Mouse (Mus musculus) liver, adult 2 months (tissue): ENCODE results near the gene Arhgef38. TPM values are rescaled to one million over a fixed set of nuclear protein-coding genes. Genes with fewer than 3 reads are reported as not detected.

ENCODE experiments used
- DNase-seq: peaks from one replicate; pipeline ENCODE4 v3.0.0-alpha.2; 2011; ENCODE audit warnings: low read depth, low spot score; ENCODE audit errors: extremely low read depth
- H3K27ac ChIP-seq: fragments of 200-500 bp; replicated peaks from 2 replicates; pipeline ENCODE4 v1.5.1; 2012; ENCODE audit warnings: low read depth, mild to moderate bottlenecking, control low read depth, inconsistent platforms, low read length; ENCODE audit not compliant: insufficient read depth
- H3K27me3 ChIP-seq: fragments of 200-500 bp; 2 replicates; pipeline ENCODE4 v1.6.1; 2012; ENCODE audit warnings: mild to moderate bottlenecking, moderate library complexity, low read length, inconsistent platforms; ENCODE audit not compliant: control insufficient read depth, insufficient read depth
- H3K36me3 ChIP-seq: fragments of 200-500 bp; 2 replicates; pipeline ENCODE4 v1.6.1; 2012; ENCODE audit warnings: low read length, inconsistent platforms; ENCODE audit not compliant: control insufficient read depth, insufficient read depth
- H3K4me1 ChIP-seq: fragments of 200-500 bp; 2 replicates; pipeline ENCODE4 v1.6.1; 2011; ENCODE audit warnings: low read length; ENCODE audit not compliant: control insufficient read depth, insufficient read depth
- H3K4me3 ChIP-seq: fragments of 200-500 bp; 2 replicates; pipeline ENCODE4 v1.5.1; 2011; ENCODE audit warnings: low read depth, mild to moderate bottlenecking, control low read depth, low read length, moderate library complexity; ENCODE audit not compliant: insufficient read depth
- H3K79me2 ChIP-seq: fragments of 200-500 bp; 2 replicates; pipeline ENCODE4 v1.6.1; 2012; ENCODE audit warnings: inconsistent platforms, mild to moderate bottlenecking, low read length, moderate library complexity; ENCODE audit not compliant: control insufficient read depth, insufficient read depth
- H3K9ac ChIP-seq: fragments of 200-500 bp; 2 replicates; pipeline ENCODE4 v1.6.1; 2012; ENCODE audit warnings: low read depth, mild to moderate bottlenecking, control low read depth, inconsistent platforms, low read length
- CTCF ChIP-seq: fragments of 200-500 bp; IDR thresholded peaks from 2 replicates; pipeline ENCODE4 v1.5.1; 2011; ENCODE audit warnings: low read depth, low read length, control low read depth
- POLR2A ChIP-seq: fragments of 200-500 bp; IDR thresholded peaks from 2 replicates; pipeline ENCODE4 v1.6.1; 2011; ENCODE audit warnings: low read length, control low read depth; ENCODE audit not compliant: insufficient read depth; ENCODE audit errors: extremely low read depth
- WGBS: fragments of 180-500 bp; shearing (Covaris S2); methylation state at CpG from one replicate; pipeline ENCODE4 v1.1.7; 2018; 5-methylcytosine and 5-hydroxymethylcytosine counted together
- polyA plus RNA-seq: library from polyadenylated mRNA; depleted of rRNA; stranded (reverse); fragments of >200 nt; gene quantifications from 2 replicates; pipeline ENCODE4 v1.2.3, GENCODE M21; 2012
- total RNA-seq: library from RNA; depleted of rRNA; stranded (reverse); fragments of >200 nt; gene quantifications from 2 replicates; pipeline ENCODE4 v1.2.3, GENCODE M21; 2014

Gene Arhgef38
- total and polyA plus RNA-seq, 2 experiments = 0.09 TPM; not detected in 1

- no peaks in the 10 kb centered on the region for H3K27me3 ChIP-seq
- no peak for DNase-seq
- no peaks in the 10 kb centered on the region for H3K4me1 ChIP-seq
- no peak overlapping the region for H3K27ac ChIP-seq
- no peak overlapping the region for H3K9ac ChIP-seq
- WGBS = 72% methylated on average over 12 of the region's 12 CpGs
- no peak for TF ChIP-seq CTCF
- TF ChIP-seq POLR2A = no peak
- no peak overlapping the region for H3K4me3 ChIP-seq
- H3K79me2 ChIP-seq = no peaks in the 10 kb centered on the region
- H3K36me3 ChIP-seq = no peaks in the 10 kb centered on the region
These were observed 58.6 kb downstream of the Arhgef38 start for GRCm38 (mm10) chr3:133176033-133176750.

DNA sequence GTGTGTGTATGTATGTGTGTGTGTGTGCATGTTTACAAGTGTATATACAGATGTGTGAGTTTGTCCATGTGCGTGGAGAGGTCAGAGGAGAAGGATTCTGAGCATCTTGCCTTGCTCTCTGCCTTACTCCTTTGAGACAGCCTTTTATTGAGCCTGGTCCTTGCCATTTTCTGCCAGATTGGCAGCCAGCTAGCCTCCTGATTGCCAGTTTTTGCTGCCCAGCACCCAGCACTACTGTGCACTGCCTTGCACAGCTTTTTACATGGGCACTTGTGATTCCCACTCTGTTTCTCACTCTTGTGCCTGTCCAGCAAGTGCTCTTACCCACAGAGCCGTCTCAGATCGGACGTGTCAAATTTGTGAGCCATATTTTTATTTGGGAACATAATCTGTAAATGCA is 62.5 kb downstream of the Arhgef38 start:
- no peak for DNase-seq
- WGBS = 93% methylated on average over 4 of the region's 4 CpGs
- Histone ChIP-seq H3K4me3 (no peak overlapping the region), H3K4me1 (no peaks in the 10 kb centered on the region), H3K79me2 (no peaks in the 10 kb centered on the region), H3K27ac (no peak overlapping the region), H3K36me3 (no peaks in the 10 kb centered on the region), H3K27me3 (no peaks in the 10 kb centered on the region), H3K9ac (no peak overlapping the region)
- TF ChIP-seq POLR2A (no peak), CTCF (no peak)

DNA sequence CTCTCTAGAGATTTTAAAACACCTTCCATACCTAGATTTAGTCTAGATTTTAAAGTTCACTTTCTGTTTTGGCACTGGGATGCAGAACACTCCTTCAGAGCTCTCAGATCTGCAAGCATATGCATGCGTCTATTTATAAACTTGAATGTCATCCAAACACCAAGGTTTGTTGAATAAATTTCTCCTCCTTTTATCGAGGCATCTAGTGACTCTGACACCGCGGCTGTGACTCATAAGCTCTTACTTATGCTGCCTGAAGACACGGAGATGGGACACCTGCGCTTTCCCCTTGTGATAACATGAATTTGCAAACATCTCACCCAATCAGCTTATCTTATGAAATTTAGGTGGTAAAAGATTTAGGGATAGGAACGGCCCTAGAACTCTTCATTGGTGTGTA is 65.0 kb downstream of the Arhgef38 start:
- H3K36me3 ChIP-seq = no peaks in the 10 kb centered on the region
- TF ChIP-seq POLR2A = no peak
- no peak for TF ChIP-seq CTCF
- WGBS = 77% methylated on average over 7 of the region's 7 CpGs
- H3K9ac ChIP-seq = no peak overlapping the region
- H3K4me1 ChIP-seq = no peaks in the 10 kb centered on the region
- no peaks in the 10 kb centered on the region for H3K27me3 ChIP-seq
- H3K4me3 ChIP-seq = no peak overlapping the region
- no peak overlapping the region for H3K27ac ChIP-seq
- no peaks in the 10 kb centered on the region for H3K79me2 ChIP-seq
- DNase-seq = no peak

- Histone ChIP-seq H3K4me1 (no peaks in the 10 kb centered on the region), H3K27ac (no peak overlapping the region), H3K9ac (no peak overlapping the region), H3K4me3 (no peak overlapping the region), H3K36me3 (no peaks in the 10 kb centered on the region), H3K79me2 (no peaks in the 10 kb centered on the region), H3K27me3 (no peaks in the 10 kb centered on the region)
- no peak for DNase-seq
- 72% methylated on average over 6 of the region's 6 CpGs for WGBS
- no peak for TF ChIP-seq POLR2A
These were observed 67.2 kb downstream of the Arhgef38 start for GRCm38 (mm10) chr3:133167550-133167949.

DNA sequence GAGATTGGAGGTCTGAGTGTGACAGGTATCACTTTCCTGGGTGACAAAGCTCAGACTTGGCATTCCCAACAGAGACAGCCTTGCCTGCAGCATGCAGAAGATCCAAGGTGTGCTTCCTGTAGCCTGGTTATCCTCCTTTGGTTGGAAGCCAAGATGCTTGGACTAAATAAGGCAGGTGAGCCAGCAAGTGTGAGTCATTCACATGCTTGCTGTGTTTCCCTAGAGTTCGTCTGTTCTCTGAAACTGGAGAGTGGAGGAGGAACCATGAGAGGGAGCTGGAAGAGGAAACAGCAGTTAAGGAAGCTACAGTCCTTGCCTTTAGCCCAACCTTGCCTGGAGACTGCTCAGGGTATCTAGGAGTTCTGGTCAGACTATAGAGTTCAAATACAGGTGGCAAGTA is 69.6 kb downstream of the Arhgef38 start:
- H3K36me3 ChIP-seq = no peaks in the 10 kb centered on the region
- no peaks in the 10 kb centered on the region for H3K27me3 ChIP-seq
- TF ChIP-seq CTCF (no peak), POLR2A (no peak)
- no peak overlapping the region for H3K4me3 ChIP-seq
- no peak overlapping the region for H3K9ac ChIP-seq
- 9% methylated on average over 1 of the region's 1 CpGs for WGBS
- no peaks in the 10 kb centered on the region for H3K79me2 ChIP-seq
- H3K27ac ChIP-seq = no peak overlapping the region
- DNase-seq = no peak
- H3K4me1 ChIP-seq = no peaks in the 10 kb centered on the region

- no peak for TF ChIP-seq POLR2A
- TF ChIP-seq CTCF = no peak
- Histone ChIP-seq H3K4me1 (no peaks in the 10 kb centered on the region), H3K27ac (no peak overlapping the region), H3K9ac (no peak overlapping the region), H3K27me3 (no peaks in the 10 kb centered on the region), H3K79me2 (no peaks in the 10 kb centered on the region), H3K4me3 (no peak overlapping the region), H3K36me3 (no peaks in the 10 kb centered on the region)
- DNase-seq = no peak
- 83% methylated on average over 6 of the region's 6 CpGs for WGBS
These were observed 70.8 kb downstream of the Arhgef38 start for GRCm38 (mm10) chr3:133163913-133164406.
